Mouse (Mus musculus) CH12.LX (cell line): ENCODE measurements around the gene 1700006A11Rik. TPM values are rescaled to one million over a fixed set of nuclear protein-coding genes. Genes with fewer than 3 reads are reported as not detected.

ENCODE experiments used
- DNase-seq: peaks from one replicate; pipeline ENCODE4 v3.0.0-alpha.2; 2013; ENCODE audit errors: extremely low read depth
- H3K27ac ChIP-seq: 2 replicates; pipeline ENCODE4 v1.5.1; 2012; ENCODE audit warnings: low read depth, mild to moderate bottlenecking, control low read depth, moderate library complexity; ENCODE audit not compliant: insufficient read depth
- H3K27me3 ChIP-seq: replicated peaks from 2 replicates; pipeline ENCODE3; 2012; ENCODE audit warnings: inconsistent platforms
- H3K36me3 ChIP-seq, 2 experiments: replicated peaks in 1 of 2; 2 replicates each; pipeline versions ENCODE3 to v1.6.1; 2012; ENCODE audit warnings: inconsistent platforms in 1 of 2, low read length in 1 of 2, mild to moderate bottlenecking in 1 of 2, mixed read lengths in 1 of 2, moderate library complexity in 1 of 2; ENCODE audit not compliant: control insufficient read depth in 1 of 2, insufficient read depth in 1 of 2
- H3K4me1 ChIP-seq, 2 experiments: 2 replicates each; pipeline ENCODE4 v1.6.1; 2012; ENCODE audit warnings: inconsistent platforms in 1 of 2, moderate library complexity in 1 of 2; ENCODE audit not compliant: insufficient read depth in 2 of 2, control insufficient read depth in 1 of 2
- H3K4me2 ChIP-seq: 2 replicates; pipeline ENCODE4 v1.6.1; 2012; ENCODE audit warnings: low read depth, mild to moderate bottlenecking, control low read depth; ENCODE audit not compliant: poor library complexity, insufficient read depth, severe bottlenecking
- H3K4me3 ChIP-seq, 3 experiments: fragments of 150-350 bp in 1 of 3; sonication (generic) in 1 of 3; replicated peaks in 1 of 3; 2 replicates each; pipeline versions ENCODE3 to v1.5.1; 2011 to 2012; ENCODE audit warnings: low read depth in 2 of 3, low read length in 2 of 3, mild to moderate bottlenecking in 2 of 3, moderate library complexity in 2 of 3, control low read depth in 1 of 3, improper control_type of control experiment in 1 of 3, inconsistent platforms in 1 of 3, mixed read lengths in 1 of 3; ENCODE audit not compliant: poor library complexity in 1 of 3
- H3K79me2 ChIP-seq: replicated peaks from 2 replicates; pipeline ENCODE4 v1.6.1; 2012; ENCODE audit warnings: mild to moderate bottlenecking, moderate library complexity; ENCODE audit not compliant: control insufficient read depth, poor library complexity, insufficient read depth, severe bottlenecking; ENCODE audit errors: extremely low read depth
- H3K9ac ChIP-seq: 2 replicates; pipeline ENCODE4 v1.6.1; 2012; ENCODE audit warnings: low read depth, mild to moderate bottlenecking, control low read depth, moderate library complexity; ENCODE audit not compliant: insufficient read depth
- H3K9me3 ChIP-seq: replicated peaks from 2 replicates; pipeline ENCODE3; 2012; ENCODE audit warnings: low read length, inconsistent platforms, mixed read lengths
- BHLHE40 ChIP-seq: IDR thresholded peaks from 2 replicates; pipeline ENCODE4 v1.6.1; 2011; ENCODE audit warnings: mild to moderate bottlenecking, low read depth, low read length, improper control_type of control experiment
- ELF1 ChIP-seq: IDR thresholded peaks from 2 replicates; pipeline ENCODE4 v1.6.1; 2014; ENCODE audit warnings: low read depth, mild to moderate bottlenecking, inconsistent platforms, low read length, improper control_type of control experiment
- GABPA ChIP-seq: IDR thresholded peaks from 2 replicates; pipeline ENCODE4 v1.6.1; 2012; ENCODE audit warnings: low read depth, low read length, improper control_type of control experiment, inconsistent platforms; ENCODE audit not compliant: insufficient replicate concordance
- MAX ChIP-seq: IDR thresholded peaks from 2 replicates; pipeline ENCODE4 v1.6.1; 2011; ENCODE audit warnings: low read length, improper control_type of control experiment
- MEF2A ChIP-seq: IDR thresholded peaks from 2 replicates; pipeline ENCODE4 v1.6.1; 2014; ENCODE audit warnings: low read depth, mild to moderate bottlenecking, inconsistent platforms, low read length, improper control_type of control experiment, borderline replicate concordance
- MYC ChIP-seq: IDR thresholded peaks from 2 replicates; pipeline ENCODE4 v1.6.1; 2011; ENCODE audit warnings: low read depth, mild to moderate bottlenecking, improper control_type of control experiment, low read length
- POLR2A ChIP-seq: IDR thresholded peaks from 2 replicates; pipeline ENCODE4 v1.6.1; 2011; ENCODE audit warnings: low read depth, mild to moderate bottlenecking, improper control_type of control experiment, low read length
- RAD21 ChIP-seq: IDR thresholded peaks from 2 replicates; pipeline ENCODE4 v1.6.1; 2011; ENCODE audit warnings: low read depth, mild to moderate bottlenecking, low read length, improper control_type of control experiment, moderate library complexity
- RCOR1 ChIP-seq: conservative IDR thresholded peaks from 2 replicates; pipeline ENCODE4 v1.6.1; 2012; ENCODE audit warnings: low read depth, mild to moderate bottlenecking, inconsistent platforms, low read length, improper control_type of control experiment
- SMC3 ChIP-seq: IDR thresholded peaks from 2 replicates; pipeline ENCODE4 v1.6.1; 2011; ENCODE audit warnings: low read depth, low read length, improper control_type of control experiment
- TBP ChIP-seq: conservative IDR thresholded peaks from 2 replicates; pipeline ENCODE4 v1.6.1; 2011; ENCODE audit warnings: low read depth, low read length, improper control_type of control experiment
- UBTF ChIP-seq: IDR thresholded peaks from 2 replicates; pipeline ENCODE4 v1.6.1; 2012; ENCODE audit warnings: low read depth, mild to moderate bottlenecking, inconsistent platforms, low read length, improper control_type of control experiment, moderate library complexity
- USF2 ChIP-seq: conservative IDR thresholded peaks from 2 replicates; pipeline ENCODE4 v1.6.1; 2011; ENCODE audit warnings: low read depth, low read length, improper control_type of control experiment
- dilution Hi-C: fragments of 300-500 bp; cut with MboI; formaldehyde crosslinking; loops from 2 replicates; pipeline ENCODE4 v1.14.3; 2020; ENCODE audit warnings: low sequenced_read_pairs; ENCODE audit not compliant: extremely low pct_unique_long_range_greater_than_20kb, extremely low pct_ligation_motif_present
- in situ Hi-C: fragments of 300-500 bp; cut with MboI; formaldehyde crosslinking; loops from 3 replicates; pipeline ENCODE4 v1.14.3; 2019; ENCODE audit warnings: low sequenced_read_pairs, low pct_ligation_motif_present, low pct_unique_long_range_greater_than_20kb, mixed read lengths
- polyA plus RNA-seq: library from polyadenylated mRNA; unstranded; fragments of >175 nt; gene quantifications from 2 replicates; pipeline ENCODE4 v1.2.1, GENCODE M21; 2012; ENCODE audit warnings: low read depth; ENCODE audit not compliant: insufficient read length
- total RNA-seq, 2 experiments: library from RNA; depleted of rRNA; stranded (reverse); fragments of 300-350 nt in 1 of 2; fragments of >200 nt in 1 of 2; gene quantifications; 2 replicates each; pipeline ENCODE4 v1.2.3; 2012 to 2014

1700006A11Rik gene
- total and polyA plus RNA-seq, 3 experiments: not detected

DNA sequence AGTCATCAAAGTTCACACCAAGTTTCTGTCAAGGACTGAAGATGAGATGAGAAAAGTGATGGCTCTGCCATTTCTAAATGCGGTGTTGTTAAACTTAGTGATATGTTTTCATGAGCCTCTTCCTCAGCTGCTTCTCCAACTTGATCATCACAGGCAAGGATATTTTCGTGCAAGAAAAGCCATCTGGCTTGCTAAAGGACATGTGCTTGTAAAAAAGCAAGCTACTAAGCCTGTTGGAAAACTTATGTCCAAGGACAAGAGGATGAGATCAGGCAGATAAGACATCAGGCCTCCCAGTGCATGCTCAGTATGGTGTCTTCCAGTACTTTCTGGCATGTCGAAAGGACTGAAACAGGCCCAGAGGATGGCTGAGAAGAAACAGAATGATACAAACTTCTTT is 68.3 kb downstream of the 1700006A11Rik start:
- TF ChIP-seq ELF1 (no peak), MAX (no peak), BHLHE40 (no peak), RCOR1 (no peak), TBP (no peak), UBTF (no peak), MYC (no peak), RAD21 (no peak), USF2 (no peak), GABPA (no peak), MEF2A (no peak), SMC3 (no peak), POLR2A (no peak)
- dilution Hi-C loops: no loop called here
- H3K4me3 ChIP-seq: no peak overlapping the region
- H3K4me2 ChIP-seq: no peak overlapping the region
- H3K9me3 ChIP-seq: peaks cover 15% of the 10 kb centered on the region
- H3K27me3 ChIP-seq: no peaks in the 10 kb centered on the region
- H3K27ac ChIP-seq: no peak overlapping the region
- H3K4me1 ChIP-seq: no peaks in the 10 kb centered on the region
- no peak for DNase-seq
- in situ Hi-C loops: no loop called here
- no peak overlapping the region for H3K9ac ChIP-seq
- H3K79me2 ChIP-seq: no peaks in the 10 kb centered on the region
- no peaks in the 10 kb centered on the region for H3K36me3 ChIP-seq

Other genes starting within 250 kb of the 1700006A11Rik start
- gene Tram1l1, start 105.2 kb downstream of the 1700006A11Rik start, total RNA-seq (2012; rRNA removed): not detected in 2 replicates
- not detected in 2 replicates for gene Tram1l1, start 105.2 kb downstream of the 1700006A11Rik start, total RNA-seq (2014; rRNA removed)
- gene Tram1l1, start 105.2 kb downstream of the 1700006A11Rik start, polyA plus RNA-seq: not detected in 2 replicates
- not detected in 2 replicates for gene 1700003H04Rik, start 155.1 kb upstream of the 1700006A11Rik start, total RNA-seq (2012; rRNA removed)
- gene 1700003H04Rik, start 155.1 kb upstream of the 1700006A11Rik start, total RNA-seq (2014; rRNA removed): not detected in 2 replicates
- gene 1700003H04Rik, start 155.1 kb upstream of the 1700006A11Rik start, polyA plus RNA-seq: not detected in 2 replicates